Mouse (Mus musculus) ES-E14 (cell line): ENCODE measurements around the gene Fmn2. TPM values are rescaled to one million over a fixed set of nuclear protein-coding genes. Genes with fewer than 3 reads are reported as not detected.

Source experiments
- DNase-seq: peaks from one replicate; pipeline ENCODE4 v3.0.0-alpha.2; 2013; ENCODE audit warnings: low read depth, low spot score
- H3K27ac ChIP-seq: 2 replicates; pipeline ENCODE4 v1.5.1; 2012; ENCODE audit warnings: low read depth, mild to moderate bottlenecking, low read length, moderate library complexity, mixed read lengths; ENCODE audit not compliant: poor library complexity, insufficient read depth, severe bottlenecking
- H3K36me3 ChIP-seq: 2 replicates; pipeline ENCODE4 v1.6.1; 2012; ENCODE audit warnings: mild to moderate bottlenecking, low read length, moderate library complexity, mixed read lengths; ENCODE audit not compliant: control insufficient read depth, poor library complexity, insufficient read depth, severe bottlenecking
- H3K4me1 ChIP-seq, 2 experiments: fragments of 150-350 bp in 1 of 2; sonication (generic) in 1 of 2; 2 replicates each; pipeline ENCODE4 v1.6.1; 2012; ENCODE audit warnings: low read length in 2 of 2, mild to moderate bottlenecking in 1 of 2, mixed read lengths in 1 of 2; ENCODE audit not compliant: control insufficient read depth in 2 of 2, insufficient read depth in 2 of 2, poor library complexity in 1 of 2
- H3K4me3 ChIP-seq, 2 experiments: fragments of 150-350 bp in 1 of 2; sonication (generic) in 1 of 2; 2 replicates each; pipeline ENCODE4 v1.5.1; 2012; ENCODE audit warnings: low read length in 2 of 2, low read depth in 1 of 2, mild to moderate bottlenecking in 1 of 2, mixed read lengths in 1 of 2; ENCODE audit not compliant: insufficient read depth in 1 of 2, poor library complexity in 1 of 2, severe bottlenecking in 1 of 2
- H3K9ac ChIP-seq: 2 replicates; pipeline ENCODE4 v1.6.1; 2012; ENCODE audit warnings: low read depth, mild to moderate bottlenecking, low read length, mixed read lengths; ENCODE audit not compliant: poor library complexity, insufficient read depth, severe bottlenecking
- H3K9me3 ChIP-seq: fragments of 150-350 bp; sonication (generic); 2 replicates; pipeline ENCODE4 v1.6.1; 2012; ENCODE audit warnings: low read depth, mild to moderate bottlenecking, low read length; ENCODE audit not compliant: control insufficient read depth, insufficient read depth
- CHD2 ChIP-seq: IDR thresholded peaks from 2 replicates; pipeline ENCODE4 v1.6.1; 2014; ENCODE audit warnings: mild to moderate bottlenecking, low read depth, low read length, inconsistent platforms
- HCFC1 ChIP-seq: IDR thresholded peaks from 2 replicates; pipeline ENCODE4 v1.6.1; 2012; ENCODE audit warnings: low read length, inconsistent platforms, borderline replicate concordance; ENCODE audit not compliant: insufficient read depth
- MAFK ChIP-seq: IDR thresholded peaks from 2 replicates; pipeline ENCODE4 v1.6.1; 2014; ENCODE audit warnings: mild to moderate bottlenecking, low read depth, low read length, inconsistent platforms; ENCODE audit not compliant: insufficient read depth
- ZC3H11A ChIP-seq: IDR thresholded peaks from 2 replicates; pipeline ENCODE4 v1.6.1; 2012; ENCODE audit warnings: low read depth, mild to moderate bottlenecking, inconsistent platforms, low read length, borderline replicate concordance
- ZNF384 ChIP-seq: IDR thresholded peaks from 2 replicates; pipeline ENCODE4 v1.6.1; 2012; ENCODE audit warnings: low read depth, low read length, inconsistent platforms
- in situ Hi-C, 2 experiments: fragments of 600-800 bp; cut with MboI; formaldehyde crosslinking; loops; one replicate each; pipeline ENCODE4 v1.15.1; 2025; ENCODE audit warnings: low sequenced_read_pairs in 2 of 2, inconsistent platforms in 1 of 2; ENCODE audit not compliant: unreplicated experiment in 2 of 2
- total RNA-seq: library from RNA; depleted of rRNA; stranded (reverse); fragments of 300-350 nt; gene quantifications from 2 replicates; pipeline ENCODE4 v1.2.3, GENCODE M21; 2012

Fmn2 gene
- total RNA-seq, 1 experiment = 1.2 TPM

GRCm38 (mm10) chr1:174759354-174759753, 257.7 kb downstream of the Fmn2 start:
- no peak for TF ChIP-seq MAFK
- TF ChIP-seq ZNF384 = no peak
- TF ChIP-seq HCFC1 = no peak
- TF ChIP-seq ZC3H11A = no peak
- TF ChIP-seq CHD2 = no peak
- in situ Hi-C loops = no loop called here
- Histone ChIP-seq H3K9me3 (no peaks in the 10 kb centered on the region), H3K4me3 (no peak overlapping the region), H3K36me3 (no peaks in the 10 kb centered on the region), H3K27ac (no peak overlapping the region), H3K9ac (no peak overlapping the region), H3K4me1 (no peaks in the 10 kb centered on the region)
- DNase-seq = no peak

- no peak for DNase-seq
- Histone ChIP-seq H3K36me3 (no peaks in the 10 kb centered on the region), H3K4me3 (no peak overlapping the region), H3K27ac (no peak overlapping the region), H3K4me1 (no peaks in the 10 kb centered on the region), H3K9ac (no peak overlapping the region), H3K9me3 (no peaks in the 10 kb centered on the region)
- TF ChIP-seq MAFK = no peak
- TF ChIP-seq ZNF384 = no peak
- TF ChIP-seq ZC3H11A = no peak
- no peak for TF ChIP-seq CHD2
- no peak for TF ChIP-seq HCFC1
- in situ Hi-C loops = no loop called here
Observed at GRCm38 (mm10) chr1:174765757-174766156, 264.1 kb downstream of the Fmn2 start.

- in situ Hi-C loops = no loop called here
- Histone ChIP-seq H3K4me3 (no peak overlapping the region), H3K9ac (no peak overlapping the region), H3K9me3 (no peaks in the 10 kb centered on the region), H3K36me3 (no peaks in the 10 kb centered on the region), H3K27ac (no peak overlapping the region), H3K4me1 (no peaks in the 10 kb centered on the region)
- TF ChIP-seq ZNF384 (no peak), MAFK (no peak), HCFC1 (no peak), CHD2 (no peak), ZC3H11A (no peak)
- DNase-seq = no peak
Observed at GRCm38 (mm10) chr1:174766852-174767251, 265.2 kb downstream of the Fmn2 start.

- no peak overlapping the region for H3K9ac ChIP-seq
- no peaks in the 10 kb centered on the region for H3K36me3 ChIP-seq
- H3K4me3 ChIP-seq = no peak overlapping the region
- H3K27ac ChIP-seq = no peak overlapping the region
- H3K9me3 ChIP-seq = no peaks in the 10 kb centered on the region
- no peak for DNase-seq
- in situ Hi-C loops = no loop called here
- no peak for TF ChIP-seq HCFC1
- no peaks in the 10 kb centered on the region for H3K4me1 ChIP-seq
Observed at GRCm38 (mm10) chr1:174771871-174772281, 270.3 kb downstream of the Fmn2 start.

DNA sequence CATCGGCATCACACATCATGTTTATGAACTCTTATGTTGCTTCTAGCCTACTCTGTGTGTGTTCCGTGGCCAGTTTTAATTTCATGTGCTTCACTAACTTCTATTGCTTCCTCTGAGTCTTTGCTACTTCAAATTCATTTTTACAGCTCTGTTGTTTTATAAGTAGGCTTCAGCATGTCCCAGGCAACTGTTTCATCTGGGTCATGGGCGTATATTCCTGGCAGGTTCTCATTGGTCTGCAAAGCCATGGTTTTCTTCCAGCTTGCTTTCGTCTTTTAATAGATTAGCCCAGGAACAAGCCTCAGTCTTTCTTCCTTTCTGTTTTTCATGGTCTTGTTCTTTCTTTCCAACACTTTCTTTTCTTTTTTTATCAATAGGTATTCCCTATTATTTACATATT, 279.4 kb downstream of the Fmn2 start:
- no peak overlapping the region for H3K4me3 ChIP-seq
- TF ChIP-seq ZNF384 (no peak), MAFK (no peak), CHD2 (no peak), HCFC1 (no peak), ZC3H11A (no peak)
- no peaks in the 10 kb centered on the region for H3K9me3 ChIP-seq
- H3K9ac ChIP-seq = no peak overlapping the region
- no peaks in the 10 kb centered on the region for H3K4me1 ChIP-seq
- H3K36me3 ChIP-seq = no peaks in the 10 kb centered on the region
- in situ Hi-C loops = no loop called here
- H3K27ac ChIP-seq = no peak overlapping the region
- no peak for DNase-seq
